Mouse (Mus musculus) stomach, postnatal 0 days (tissue): Measurements from ENCODE around the gene Nr2f2. TPM values are rescaled to one million over a fixed set of nuclear protein-coding genes. Genes with fewer than 3 reads are reported as not detected.

ENCODE experiments used
- ATAC-seq: fragments of 200-750 bp; cut with Nextera tagmentation; 2 replicates; pipeline ENCODE4 v1.8.0; 2017; ENCODE audit not compliant: low FRiP score, low TSS enrichment
- DNase-seq: peaks from one replicate; pipeline ENCODE4 v3.0.0-alpha.2; 2016; ENCODE audit warnings: low spot score
- H3K27ac ChIP-seq: fragments of 300-500 bp; sonication (generic); replicated peaks from 2 replicates; pipeline ENCODE4 v1.5.1; 2014; ENCODE audit warnings: mild to moderate bottlenecking, control low read depth
- H3K27me3 ChIP-seq: fragments of 300-500 bp; sonication (generic); 2 replicates; pipeline ENCODE4 v1.6.1; 2014; ENCODE audit warnings: low read length; ENCODE audit not compliant: control insufficient read depth, insufficient read depth
- H3K36me3 ChIP-seq: fragments of 300-500 bp; sonication (generic); 2 replicates; pipeline ENCODE4 v1.6.1; 2014; ENCODE audit warnings: low read length, mixed read lengths; ENCODE audit not compliant: control insufficient read depth, insufficient read depth
- H3K4me1 ChIP-seq: fragments of 300-500 bp; sonication (generic); replicated peaks from 2 replicates; pipeline ENCODE4 v1.6.1; 2014; ENCODE audit warnings: antibody characterized with exemption; ENCODE audit not compliant: control insufficient read depth, insufficient read depth
- H3K4me2 ChIP-seq: fragments of 300-500 bp; sonication (generic); replicated peaks from 2 replicates; pipeline ENCODE4 v1.6.1; 2014; ENCODE audit warnings: low read depth, mild to moderate bottlenecking, control low read depth, moderate library complexity
- H3K4me3 ChIP-seq: fragments of 300-500 bp; sonication (generic); 2 replicates; pipeline ENCODE4 v1.5.1; 2014; ENCODE audit warnings: low read depth, low read length, control low read depth
- H3K9ac ChIP-seq: fragments of 300-500 bp; sonication (generic); 2 replicates; pipeline ENCODE4 v1.6.1; 2014; ENCODE audit warnings: mild to moderate bottlenecking, low read length, control low read depth, mixed read lengths
- H3K9me3 ChIP-seq: fragments of 300-500 bp; sonication (generic); 2 replicates; pipeline ENCODE4 v1.6.1; 2016; ENCODE audit warnings: low read length; ENCODE audit not compliant: control insufficient read depth
- CTCF ChIP-seq: IDR thresholded peaks from 2 replicates; pipeline ENCODE4 v1.5.1; 2016; ENCODE audit warnings: antibody characterized with exemption, low read depth, mild to moderate bottlenecking, moderate library complexity
- EP300 ChIP-seq: optimal IDR thresholded peaks from 2 replicates; pipeline ENCODE3; 2016; ENCODE audit warnings: antibody characterized with exemption
- WGBS: fragments of 180-500 bp; shearing (Covaris S2); extraction: QIAGEN DNeasy Blood & Tissue Kit; methylation state at CpG from one replicate; pipeline ENCODE4 v1.1.7; 2014; 5-methylcytosine and 5-hydroxymethylcytosine counted together
- polyA plus RNA-seq: library from polyadenylated mRNA; unstranded; fragments of >200 nt; fragmentation: Nextera tagmentation; extraction: Ambion mirVana; gene quantifications from 2 replicates; pipeline ENCODE4 v1.2.1, GENCODE M21; 2015

Nr2f2 gene
- polyA plus RNA-seq, 1 experiment from 2014 or later, result 53.9 TPM

- ATAC-seq (no peak), DNase-seq (no peak)
- no peaks in the 10 kb centered on the region for H3K9me3 ChIP-seq
- 0 out of 2 replicates have a peak overlapping the region, but pooled peaks have one; percentile 0 for H3K4me3 ChIP-seq
- H3K27me3 ChIP-seq, result no peaks in the 10 kb centered on the region; the same call in none of the 2 replicates
- peak overlapping the region; percentile 18 for H3K4me2 ChIP-seq
- H3K36me3 ChIP-seq, result no peaks in the 10 kb centered on the region
- H3K27ac ChIP-seq, result peak overlapping the region; percentile 49; the same call in 1 of the 2 replicates
- WGBS, result 34% methylated on average over 7 of the region's 7 CpGs
- TF ChIP-seq CTCF (no peak), EP300 (no peak)
- 0 out of 2 replicates have a peak, but pooled peaks cover 2% of the 10 kb centered on the region for H3K4me1 ChIP-seq
- no peak overlapping the region for H3K9ac ChIP-seq
Measured at GRCm38 (mm10) chr7:70335411-70335810, 31.1 kb downstream of the Nr2f2 start.

- Histone ChIP-seq H3K27ac (peak overlapping the region; percentile 46; the same call in 1 of the 2 replicates), H3K9me3 (no peaks in the 10 kb centered on the region), H3K36me3 (no peaks in the 10 kb centered on the region), H3K9ac (peak overlapping the region; percentile 35; the same call in 1 of the 2 replicates), H3K4me2 (peak overlapping the region; percentile 56), H3K4me1 (0 out of 2 replicates have a peak, but pooled peaks cover 2% of the 10 kb centered on the region), H3K4me3 (peak overlapping the region; percentile 29), H3K27me3 (no peaks in the 10 kb centered on the region; the same call in none of the 2 replicates)
- ATAC-seq (peak; percentile 51; the same call in 1 of the 2 replicates), DNase-seq (peak; percentile 89)
- 2% methylated on average over 17 of the region's 17 CpGs for WGBS
- peak; percentile 96 for TF ChIP-seq CTCF
- TF ChIP-seq EP300, result no peak
Measured at GRCm38 (mm10) chr7:70334836-70335235, 31.7 kb downstream of the Nr2f2 start.

DNA sequence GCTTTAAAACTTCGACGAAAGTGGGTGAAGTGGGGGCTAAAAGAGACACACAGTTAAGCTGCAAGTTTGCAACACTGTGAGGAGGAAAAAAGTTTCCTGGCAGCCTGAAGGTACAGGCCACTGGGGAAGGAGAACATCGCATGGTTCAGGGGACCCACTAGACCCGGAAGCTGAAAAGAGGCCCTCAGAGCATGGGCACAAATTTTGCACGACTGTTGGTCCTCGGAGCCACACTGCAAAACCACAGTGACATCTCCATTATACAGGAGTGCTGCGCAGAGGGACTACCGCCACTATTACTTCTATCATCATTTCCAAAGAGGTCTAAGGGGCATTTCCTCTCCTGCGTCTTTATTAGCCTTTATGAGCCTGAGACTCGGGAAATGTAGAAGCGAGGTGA is 32.7 kb downstream of the Nr2f2 start:
- Histone ChIP-seq H3K27ac (0 out of 2 replicates have a peak overlapping the region, but pooled peaks have one; percentile 18), H3K27me3 (peaks cover 4% of the 10 kb centered on the region; the same call in 1 of the 2 replicates), H3K4me1 (0 out of 2 replicates have a peak, but pooled peaks cover 2% of the 10 kb centered on the region), H3K36me3 (no peaks in the 10 kb centered on the region), H3K4me2 (peak overlapping the region; percentile 56), H3K9me3 (no peaks in the 10 kb centered on the region), H3K4me3 (peak overlapping the region; percentile 14; the same call in 1 of the 2 replicates), H3K9ac (no peak overlapping the region)
- no peak for TF ChIP-seq EP300
- TF ChIP-seq CTCF, result no peak
- DNase-seq, result no peak
- no peak for ATAC-seq
- 53% methylated on average over 11 of the region's 11 CpGs for WGBS

GRCm38 (mm10) chr7:70332926-70333664 is 33.4 kb downstream of the Nr2f2 start:
- Histone ChIP-seq H3K27ac (peak overlapping the region; percentile 87), H3K36me3 (no peaks in the 10 kb centered on the region), H3K4me1 (0 out of 2 replicates have a peak, but pooled peaks cover 2% of the 10 kb centered on the region), H3K4me2 (peak overlapping the region; percentile 78), H3K4me3 (peak overlapping the region; percentile 60; the same call in 1 of the 2 replicates), H3K27me3 (peaks cover 4% of the 10 kb centered on the region; the same call in 1 of the 2 replicates), H3K9me3 (no peaks in the 10 kb centered on the region), H3K9ac (no peak overlapping the region)
- no peak for ATAC-seq
- DNase-seq, result no peak
- WGBS, result 48% methylated on average over 14 of the region's 14 CpGs
- no peak for TF ChIP-seq EP300
- TF ChIP-seq CTCF, result no peak

GRCm38 (mm10) chr7:70332064-70332850 is 34.3 kb downstream of the Nr2f2 start:
- Histone ChIP-seq H3K9me3 (no peaks in the 10 kb centered on the region), H3K27me3 (peaks cover 4% of the 10 kb centered on the region; the same call in 1 of the 2 replicates), H3K36me3 (no peaks in the 10 kb centered on the region), H3K9ac (peak overlapping the region; percentile 69), H3K4me3 (peak overlapping the region; percentile 60), H3K27ac (peak overlapping the region; percentile 87), H3K4me1 (0 out of 2 replicates have a peak, but pooled peaks cover 2% of the 10 kb centered on the region), H3K4me2 (peak overlapping the region; percentile 78)
- 17% methylated on average over 26 of the region's 26 CpGs for WGBS
- no peak for DNase-seq
- TF ChIP-seq EP300 (no peak), CTCF (no peak)
- no peak for ATAC-seq
